Mouse (Mus musculus): ENCODE data around the gene Mnx1. TPM values are rescaled to one million over a fixed set of nuclear protein-coding genes. Genes with fewer than 3 reads are reported as not detected.

Mnx1 gene
- not detected in 2 replicates for polyA plus RNA-seq (2014; fragmentation: Nextera tagmentation; extraction: Ambion mirVana)

GRCm38 (mm10) chr5:29478208-29479197 is at the start of gene Mnx1:
TSS of gene Mnx1 (minus strand) at chr5:29478470.
- Histone ChIP-seq H3K4me3 (ENCODE audit: low read depth, low read length) (peak within 1 kb of the TSS; percentile 18), H3K4me2 (ENCODE audit: low read depth, low read length, severe bottlenecking) (peak within 1 kb of the TSS; percentile 33), H3K27ac (ENCODE audit: low read depth, low read length) (no peak within 1 kb of the TSS), H3K27me3 (ENCODE audit: control insufficient read depth, insufficient read depth, low read length) (peaks cover 98% of the 10 kb centered on the region), H3K9me3 (ENCODE audit: control insufficient read depth, low read length) (no peaks in the 10 kb centered on the region), H3K36me3 (ENCODE audit: control insufficient read depth, insufficient read depth, low read length) (no peaks in the 10 kb centered on the region), H3K4me1 (replicated peaks; ENCODE audit: control insufficient read depth, insufficient read depth, low read length) (peaks cover 11% of the 10 kb centered on the region), H3K9ac (ENCODE audit: low read length) (no peak within 1 kb of the TSS)
- DNase-seq (ENCODE audit: low spot score) (peak; percentile 63), ATAC-seq (replicated peaks; ENCODE audit: low FRiP score) (peak; percentile 63; the same call in 1 of the 2 replicates)
- under 1% methylated on average over 65 of the region's 65 CpGs for WGBS

GRCm38 (mm10) chr5:29516432-29516831 is 38.2 kb upstream of the Mnx1 start:
- Histone ChIP-seq H3K36me3 (ENCODE audit: control insufficient read depth, insufficient read depth, low read length) (no peaks in the 10 kb centered on the region), H3K4me3 (ENCODE audit: low read depth, low read length) (no peak overlapping the region), H3K27me3 (ENCODE audit: control insufficient read depth, insufficient read depth, low read length) (no peaks in the 10 kb centered on the region), H3K27ac (ENCODE audit: low read depth, low read length) (no peak overlapping the region), H3K4me2 (ENCODE audit: low read depth, low read length, severe bottlenecking) (no peak overlapping the region), H3K9me3 (ENCODE audit: control insufficient read depth, low read length) (no peaks in the 10 kb centered on the region), H3K4me1 (replicated peaks; ENCODE audit: control insufficient read depth, insufficient read depth, low read length) (no peaks in the 10 kb centered on the region), H3K9ac (ENCODE audit: low read length) (no peak overlapping the region)
- WGBS, result 85% methylated on average over 5 of the region's 5 CpGs
- no peak for ATAC-seq (replicated peaks; ENCODE audit: low FRiP score)
- no peak for DNase-seq (ENCODE audit: low spot score)

- H3K27me3 ChIP-seq (ENCODE audit: control insufficient read depth, insufficient read depth, low read length), result no peaks in the 10 kb centered on the region
- H3K9ac ChIP-seq (ENCODE audit: low read length), result no peak overlapping the region
- H3K36me3 ChIP-seq (ENCODE audit: control insufficient read depth, insufficient read depth, low read length), result no peaks in the 10 kb centered on the region
- H3K9me3 ChIP-seq (ENCODE audit: control insufficient read depth, low read length), result no peaks in the 10 kb centered on the region
- H3K27ac ChIP-seq (ENCODE audit: low read depth, low read length), result no peak overlapping the region
- no peak overlapping the region for H3K4me2 ChIP-seq (ENCODE audit: low read depth, low read length, severe bottlenecking)
- DNase-seq (ENCODE audit: low spot score), result no peak
- no peaks in the 10 kb centered on the region for H3K4me1 ChIP-seq (replicated peaks; ENCODE audit: control insufficient read depth, insufficient read depth, low read length)
- WGBS, result 92% methylated on average over 3 of the region's 3 CpGs
- ATAC-seq (replicated peaks; ENCODE audit: low FRiP score), result no peak
- no peak overlapping the region for H3K4me3 ChIP-seq (ENCODE audit: low read depth, low read length)
Observed at GRCm38 (mm10) chr5:29515888-29516287, 37.6 kb upstream of the Mnx1 start.

GRCm38 (mm10) chr5:29507013-29507412 is 28.7 kb upstream of the Mnx1 start:
- Histone ChIP-seq H3K4me2 (ENCODE audit: low read depth, low read length, severe bottlenecking) (no peak overlapping the region), H3K36me3 (ENCODE audit: control insufficient read depth, insufficient read depth, low read length) (no peaks in the 10 kb centered on the region), H3K27ac (ENCODE audit: low read depth, low read length) (no peak overlapping the region), H3K9ac (ENCODE audit: low read length) (no peak overlapping the region), H3K4me1 (replicated peaks; ENCODE audit: control insufficient read depth, insufficient read depth, low read length) (no peaks in the 10 kb centered on the region; the same call in 1 of the 2 replicates), H3K4me3 (ENCODE audit: low read depth, low read length) (no peak overlapping the region), H3K27me3 (ENCODE audit: control insufficient read depth, insufficient read depth, low read length) (no peaks in the 10 kb centered on the region), H3K9me3 (ENCODE audit: control insufficient read depth, low read length) (no peaks in the 10 kb centered on the region)
- ATAC-seq (replicated peaks; ENCODE audit: low FRiP score) (no peak), DNase-seq (ENCODE audit: low spot score) (no peak)
- WGBS, result 80% methylated on average over 3 of the region's 3 CpGs

GRCm38 (mm10) chr5:29487321-29487720 is 9.1 kb upstream of the Mnx1 start:
- Histone ChIP-seq H3K4me3 (ENCODE audit: low read depth, low read length) (no peak overlapping the region), H3K27ac (ENCODE audit: low read depth, low read length) (no peak overlapping the region), H3K27me3 (ENCODE audit: control insufficient read depth, insufficient read depth, low read length) (peaks cover 73% of the 10 kb centered on the region), H3K9ac (ENCODE audit: low read length) (no peak overlapping the region), H3K4me2 (ENCODE audit: low read depth, low read length, severe bottlenecking) (no peak overlapping the region), H3K4me1 (replicated peaks; ENCODE audit: control insufficient read depth, insufficient read depth, low read length) (peaks cover 3% of the 10 kb centered on the region; the same call in 1 of the 2 replicates), H3K9me3 (ENCODE audit: control insufficient read depth, low read length) (no peaks in the 10 kb centered on the region), H3K36me3 (ENCODE audit: control insufficient read depth, insufficient read depth, low read length) (no peaks in the 10 kb centered on the region)
- DNase-seq (ENCODE audit: low spot score), result no peak
- ATAC-seq (replicated peaks; ENCODE audit: low FRiP score), result no peak
- 10% methylated on average over 13 of the region's 13 CpGs for WGBS

- Histone ChIP-seq H3K27ac (ENCODE audit: low read depth, low read length) (no peak overlapping the region), H3K4me2 (ENCODE audit: low read depth, low read length, severe bottlenecking) (no peak overlapping the region), H3K4me1 (replicated peaks; ENCODE audit: control insufficient read depth, insufficient read depth, low read length) (peaks cover 3% of the 10 kb centered on the region; the same call in 1 of the 2 replicates), H3K9me3 (ENCODE audit: control insufficient read depth, low read length) (no peaks in the 10 kb centered on the region), H3K27me3 (ENCODE audit: control insufficient read depth, insufficient read depth, low read length) (peaks cover 84% of the 10 kb centered on the region), H3K4me3 (ENCODE audit: low read depth, low read length) (no peak overlapping the region), H3K9ac (ENCODE audit: low read length) (no peak overlapping the region), H3K36me3 (ENCODE audit: control insufficient read depth, insufficient read depth, low read length) (no peaks in the 10 kb centered on the region)
- no peak for ATAC-seq (replicated peaks; ENCODE audit: low FRiP score)
- under 1% methylated on average over 10 of the region's 10 CpGs for WGBS
- DNase-seq (ENCODE audit: low spot score), result no peak
Observed at GRCm38 (mm10) chr5:29485941-29486320, 7.7 kb upstream of the Mnx1 start.

- Histone ChIP-seq H3K4me3 (ENCODE audit: low read depth, low read length) (no peak overlapping the region), H3K4me1 (replicated peaks; ENCODE audit: control insufficient read depth, insufficient read depth, low read length) (peaks cover 3% of the 10 kb centered on the region; the same call in 1 of the 2 replicates), H3K4me2 (ENCODE audit: low read depth, low read length, severe bottlenecking) (no peak overlapping the region), H3K9me3 (ENCODE audit: control insufficient read depth, low read length) (no peaks in the 10 kb centered on the region), H3K36me3 (ENCODE audit: control insufficient read depth, insufficient read depth, low read length) (no peaks in the 10 kb centered on the region), H3K27me3 (ENCODE audit: control insufficient read depth, insufficient read depth, low read length) (peaks cover 89% of the 10 kb centered on the region), H3K9ac (ENCODE audit: low read length) (no peak overlapping the region), H3K27ac (ENCODE audit: low read depth, low read length) (no peak overlapping the region)
- no peak for DNase-seq (ENCODE audit: low spot score)
- no peak for ATAC-seq (replicated peaks; ENCODE audit: low FRiP score)
- 1% methylated on average over 38 of the region's 38 CpGs for WGBS
Observed at GRCm38 (mm10) chr5:29484965-29485940, 7.0 kb upstream of the Mnx1 start.

GRCm38 (mm10) chr5:29483801-29484200 is 5.5 kb upstream of the Mnx1 start:
- H3K36me3 ChIP-seq (ENCODE audit: control insufficient read depth, insufficient read depth, low read length), result no peaks in the 10 kb centered on the region
- peaks cover 94% of the 10 kb centered on the region for H3K27me3 ChIP-seq (ENCODE audit: control insufficient read depth, insufficient read depth, low read length)
- WGBS, result under 1% methylated on average over 4 of the region's 4 CpGs
- no peak overlapping the region for H3K4me3 ChIP-seq (ENCODE audit: low read depth, low read length)
- H3K27ac ChIP-seq (ENCODE audit: low read depth, low read length), result no peak overlapping the region
- no peak for DNase-seq (ENCODE audit: low spot score)
- H3K4me1 ChIP-seq (replicated peaks; ENCODE audit: control insufficient read depth, insufficient read depth, low read length), result peaks cover 3% of the 10 kb centered on the region; the same call in 1 of the 2 replicates
- no peaks in the 10 kb centered on the region for H3K9me3 ChIP-seq (ENCODE audit: control insufficient read depth, low read length)
- no peak for ATAC-seq (replicated peaks; ENCODE audit: low FRiP score)
- no peak overlapping the region for H3K4me2 ChIP-seq (ENCODE audit: low read depth, low read length, severe bottlenecking)
- no peak overlapping the region for H3K9ac ChIP-seq (ENCODE audit: low read length)

Measured in forebrain, embryonic 11.5 days (tissue).